Mouse (Mus musculus) cerebral cortex, adult 2 months (tissue): ENCODE results near the gene Anpep.

ENCODE experiments used
- WGBS: fragments of 180-500 bp; shearing (Covaris S2); methylation state at CpG from one replicate; pipeline ENCODE4 v1.1.7; 2018; 5-methylcytosine and 5-hydroxymethylcytosine counted together

The Anpep gene

GRCm38 (mm10) chr7:79866294-79867000 is 5.6 kb upstream of the Anpep start:
- WGBS = 84% methylated on average over 3 of the region's 3 CpGs

DNA sequence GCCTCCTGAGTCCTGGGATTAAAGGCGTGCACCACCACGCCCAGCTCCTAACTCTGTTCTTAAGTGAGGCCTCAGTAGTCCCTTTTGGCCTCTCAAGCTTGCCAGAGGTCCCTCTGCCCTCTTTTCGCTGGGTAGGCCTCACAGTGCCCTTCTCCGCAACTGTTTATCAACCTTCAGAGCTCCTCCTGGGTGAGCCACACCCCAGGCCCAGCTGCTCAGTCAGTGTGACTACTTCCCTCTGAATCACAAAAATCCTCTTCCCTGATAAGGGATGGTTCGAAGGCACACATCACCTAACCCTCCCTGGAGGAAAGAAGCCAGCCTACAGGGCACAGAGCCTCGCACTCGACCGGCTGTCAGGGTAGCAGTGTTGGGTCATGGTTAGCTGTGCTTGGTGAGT is 935 bp upstream of the Anpep start:
- 95% methylated on average over 8 of the region's 8 CpGs for WGBS

DNA sequence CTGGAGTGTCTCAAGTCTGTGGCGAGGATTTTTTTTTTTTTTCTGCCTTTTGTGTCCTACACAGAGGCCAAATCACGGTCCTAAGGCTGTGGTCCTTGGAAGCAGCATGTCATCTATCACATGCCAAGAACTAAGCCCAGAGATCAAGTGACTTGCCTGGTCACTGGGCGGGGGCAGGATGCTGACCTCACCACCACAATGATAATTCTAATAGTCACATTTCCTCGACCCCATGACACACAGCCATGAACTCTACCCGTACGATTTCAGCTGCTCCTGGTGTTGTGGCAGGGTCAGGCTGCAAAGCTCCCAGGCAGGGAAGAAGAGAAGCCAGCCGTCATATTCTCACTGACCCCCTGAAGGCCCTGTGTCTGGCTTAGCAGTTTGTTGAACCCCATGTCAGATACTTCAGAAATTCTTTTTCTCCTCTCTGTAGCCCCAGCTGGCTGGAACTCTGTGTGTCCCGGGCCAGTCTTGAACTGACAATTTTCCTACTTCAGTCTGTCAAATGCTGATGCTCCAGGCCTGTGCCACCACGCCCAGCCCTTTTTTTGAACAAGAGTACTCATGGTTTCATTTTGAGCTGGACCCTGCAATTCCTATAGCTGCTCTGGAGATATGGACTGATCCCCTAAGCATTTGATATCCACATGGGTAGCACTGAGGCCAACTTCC is 1.8 kb downstream of the Anpep start:
- 82% methylated on average over 9 of the region's 9 CpGs for WGBS

DNA sequence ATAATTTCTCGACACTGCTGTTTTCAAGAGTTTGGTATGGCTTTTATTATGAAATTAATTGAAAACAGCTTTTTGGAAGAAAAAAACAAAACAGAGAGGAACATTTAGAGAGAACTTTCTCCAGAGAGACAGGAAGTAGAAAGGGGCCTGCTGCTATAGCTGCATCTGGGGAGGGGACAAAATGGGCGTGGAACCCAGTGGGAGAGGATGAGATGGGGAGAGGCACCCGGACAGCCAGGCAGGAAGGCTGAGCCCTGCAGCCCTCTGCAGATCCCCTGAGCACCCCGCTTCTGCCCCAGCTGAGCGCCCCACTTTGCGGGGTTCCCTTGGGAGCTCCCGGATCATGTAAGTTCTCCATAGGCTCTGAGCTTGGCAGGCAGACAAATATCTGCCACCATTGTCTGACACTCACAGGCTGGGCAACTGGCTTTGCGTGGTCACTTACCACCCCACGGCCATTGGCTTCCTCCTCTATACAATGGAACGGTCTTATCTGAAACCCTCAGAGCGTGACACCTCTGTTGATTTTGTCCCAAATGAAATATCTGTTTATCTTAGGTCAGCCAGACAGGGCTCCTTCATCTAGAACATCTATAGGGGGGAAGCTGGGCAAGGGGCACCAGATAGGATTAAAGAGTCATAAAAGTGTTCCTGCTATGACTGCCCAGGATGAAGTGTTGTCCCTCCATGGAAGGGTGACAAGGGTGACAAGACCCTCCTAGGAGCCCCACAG is 2.5 kb downstream of the Anpep start:
- WGBS = 75% methylated on average over 11 of the region's 11 CpGs

GRCm38 (mm10) chr7:79856305-79856704 is 4.6 kb downstream of the Anpep start:
- 91% methylated on average over 4 of the region's 4 CpGs for WGBS

GRCm38 (mm10) chr7:79847456-79848451 is 13.1 kb downstream of the Anpep start:
- WGBS = 22% methylated on average over 50 of the region's 53 CpGs

DNA sequence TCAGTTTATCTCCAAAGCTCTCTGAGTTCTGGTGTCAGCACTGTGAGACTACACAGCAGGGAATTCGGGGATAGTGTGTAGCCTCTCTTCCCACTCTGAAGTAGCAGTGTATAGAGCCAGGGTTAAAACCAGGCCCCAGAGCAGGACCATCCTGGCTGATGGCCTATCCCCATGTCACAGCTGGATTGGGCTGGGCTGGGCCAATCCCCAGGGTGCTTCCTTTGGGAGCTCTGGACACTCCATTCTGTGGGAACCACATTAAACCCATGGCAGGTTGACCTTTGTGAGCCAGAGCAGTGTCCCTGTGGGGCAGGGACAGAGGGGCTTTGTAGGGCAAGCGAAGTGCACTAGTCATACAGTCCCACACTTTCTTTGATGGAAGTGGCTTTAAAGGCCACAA is 14.5 kb downstream of the Anpep start:
- 88% methylated on average over 2 of the region's 2 CpGs for WGBS

DNA sequence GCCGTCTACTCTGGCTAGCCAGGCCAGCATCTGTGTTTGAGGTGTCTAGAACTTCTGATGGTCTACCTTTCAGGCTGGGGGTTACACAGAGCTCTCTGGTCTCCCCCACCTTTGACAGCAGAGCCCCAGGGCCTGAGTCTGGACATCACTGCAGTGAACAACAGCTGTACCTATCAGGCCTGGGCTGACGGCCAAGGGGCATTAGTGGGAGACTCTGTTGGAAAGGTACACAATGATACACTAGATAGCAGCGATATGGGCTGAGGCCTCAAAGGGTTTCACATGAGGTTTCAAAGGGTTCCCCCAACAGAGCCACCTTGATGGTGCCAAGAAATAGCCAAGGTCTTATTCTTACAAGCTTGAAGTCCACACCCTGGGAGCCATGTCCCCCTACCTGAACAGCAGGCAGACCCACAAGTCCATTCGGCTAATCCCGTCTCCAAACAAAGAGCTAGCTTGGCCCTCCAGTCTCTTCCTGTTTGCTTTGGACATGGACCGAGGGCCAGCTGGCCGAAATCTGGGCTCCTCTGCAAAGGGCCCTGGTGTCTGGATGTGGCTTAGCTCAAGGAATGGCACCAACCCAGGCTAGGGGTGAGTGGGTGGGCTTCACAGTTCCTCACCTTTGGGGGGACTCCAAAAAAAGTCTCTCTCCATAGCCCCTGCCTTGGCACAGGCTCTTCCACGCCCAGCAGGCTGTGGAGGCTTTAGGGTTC is 16.6 kb downstream of the Anpep start:
- WGBS = 76% methylated on average over 8 of the region's 8 CpGs

DNA sequence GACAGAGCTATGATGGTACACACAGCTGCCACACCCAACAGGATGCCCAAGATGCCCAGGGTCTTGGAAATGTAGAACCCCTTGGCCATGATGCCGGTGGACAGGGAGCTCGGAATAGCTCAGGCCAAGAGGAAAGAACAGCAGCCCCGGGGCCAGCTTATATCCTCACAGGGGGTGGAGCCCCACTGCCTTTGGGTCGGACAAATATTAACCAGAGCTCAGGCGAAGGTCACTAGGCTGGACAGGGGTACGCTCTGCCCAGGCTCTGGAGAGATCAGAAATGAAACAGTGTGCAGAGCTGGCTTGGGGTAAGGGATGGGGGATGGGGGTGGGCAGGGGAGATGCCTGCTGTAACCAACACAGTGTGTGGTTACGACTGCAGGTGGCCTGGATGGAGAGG is 18.7 kb downstream of the Anpep start:
- WGBS = 79% methylated on average over 7 of the region's 7 CpGs

DNA sequence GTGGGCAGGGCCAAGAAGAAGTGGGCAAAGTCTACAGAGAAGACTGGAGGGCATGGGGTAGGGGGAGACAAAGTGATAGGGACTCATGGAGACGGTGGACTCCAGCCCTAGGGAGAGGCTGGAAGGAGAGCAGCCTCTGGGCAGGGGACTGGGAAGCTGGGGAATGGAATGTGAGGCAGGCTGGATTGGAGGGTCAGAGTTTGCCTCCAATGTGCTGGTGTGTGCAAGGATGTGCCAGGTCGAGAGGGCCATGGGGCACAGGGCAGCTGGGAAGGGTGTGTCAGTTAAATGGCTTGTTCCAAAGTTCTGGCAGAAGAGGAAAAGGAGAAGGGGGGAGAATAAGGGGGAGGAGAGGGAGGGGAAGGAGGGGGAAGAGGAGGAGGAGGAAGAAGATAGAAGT is 23.6 kb downstream of the Anpep start:
- 80% methylated on average over 2 of the region's 2 CpGs for WGBS

- WGBS = 95% methylated on average over 6 of the region's 6 CpGs
Observed at GRCm38 (mm10) chr7:79835196-79835595, 25.7 kb downstream of the Anpep start.

- 52% methylated on average over 6 of the region's 6 CpGs for WGBS
Observed at GRCm38 (mm10) chr7:79831585-79831984, 29.3 kb downstream of the Anpep start.

DNA sequence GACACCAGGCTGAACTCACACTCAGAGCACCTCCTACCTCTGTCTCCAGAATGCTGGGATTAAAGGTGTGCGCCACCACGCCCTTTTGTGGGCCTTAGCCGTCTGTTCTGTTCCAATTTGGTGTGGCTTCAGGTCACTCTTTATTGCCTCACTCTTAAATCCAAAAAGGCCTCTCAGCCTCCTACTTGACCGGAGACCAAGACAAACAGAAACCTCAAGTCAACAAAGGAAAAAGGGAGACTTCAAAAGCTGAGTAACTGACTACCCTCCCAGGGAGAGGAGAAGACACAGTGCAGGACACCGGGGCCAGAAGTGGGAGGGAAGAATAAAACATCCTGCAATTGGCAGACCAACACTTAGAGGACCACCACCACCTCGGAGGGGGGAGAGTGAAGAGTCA is 29.7 kb downstream of the Anpep start:
- 75% methylated on average over 6 of the region's 6 CpGs for WGBS

DNA sequence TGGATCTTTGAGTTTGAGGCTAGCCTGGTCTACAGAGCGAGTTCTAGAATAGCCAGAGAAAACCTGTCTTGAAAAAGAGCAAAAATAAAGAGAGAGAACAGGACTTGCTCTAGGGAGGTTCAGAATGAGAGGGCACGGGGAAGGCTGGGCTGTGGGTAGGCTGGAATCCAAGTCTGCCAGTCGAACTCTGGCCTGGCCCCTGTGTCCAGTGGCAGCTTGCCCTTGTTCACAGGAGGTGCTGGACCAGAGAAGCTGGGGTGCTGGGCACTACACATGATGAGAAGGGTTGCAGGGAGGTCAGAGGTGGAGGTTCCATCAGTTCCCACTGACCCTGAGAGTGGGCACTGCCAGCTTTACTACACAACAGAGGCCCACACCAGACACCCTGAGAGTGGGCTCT is 32.5 kb downstream of the Anpep start:
- WGBS = 79% methylated on average over 3 of the region's 3 CpGs

- WGBS = 66% methylated on average over 12 of the region's 12 CpGs
Observed at GRCm38 (mm10) chr7:79822092-79822695, 38.7 kb downstream of the Anpep start.

DNA sequence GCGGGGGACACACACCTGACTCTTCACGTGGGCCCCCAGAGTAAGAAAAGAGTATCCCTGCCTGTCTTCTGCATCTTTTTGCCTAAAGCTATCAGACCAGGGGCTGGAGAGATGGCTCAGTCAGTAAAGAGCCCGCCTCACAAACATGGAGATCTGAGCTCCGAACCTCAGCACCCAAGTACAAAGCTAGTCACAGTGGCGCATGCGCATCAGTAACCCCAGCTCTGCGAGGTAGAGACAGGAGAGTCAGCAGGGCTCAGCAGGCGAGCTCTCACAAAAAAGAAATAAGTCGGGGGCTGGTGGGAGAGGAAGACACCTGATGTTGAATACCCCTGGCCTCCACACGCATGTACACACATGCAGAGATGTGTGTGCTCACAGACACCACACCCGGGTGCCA is 40.9 kb downstream of the Anpep start:
- WGBS = 80% methylated on average over 11 of the region's 11 CpGs

DNA sequence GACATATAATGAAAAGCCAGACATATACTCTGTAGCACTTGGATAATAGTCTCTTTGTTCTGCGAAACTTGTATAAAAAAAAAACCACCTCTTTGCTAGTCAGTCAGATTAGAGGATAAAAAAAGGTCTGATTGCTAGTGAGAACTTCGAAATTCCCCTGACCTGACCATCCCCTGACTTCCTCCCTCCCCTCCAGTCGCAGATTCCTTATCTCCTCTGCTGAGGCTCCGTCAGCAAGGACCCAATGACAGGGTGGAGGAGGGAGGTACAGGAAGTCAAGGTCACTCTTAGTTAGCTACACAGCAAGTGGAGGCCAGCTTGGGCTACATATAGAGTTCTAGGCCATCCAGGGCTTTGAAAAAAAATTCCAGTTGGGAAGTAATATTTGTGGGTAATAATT is 41.3 kb downstream of the Anpep start:
- WGBS = 70% methylated on average over 4 of the region's 4 CpGs

- WGBS = 30% methylated on average over 6 of the region's 6 CpGs
Observed at GRCm38 (mm10) chr7:79818321-79818720, 42.5 kb downstream of the Anpep start.

DNA sequence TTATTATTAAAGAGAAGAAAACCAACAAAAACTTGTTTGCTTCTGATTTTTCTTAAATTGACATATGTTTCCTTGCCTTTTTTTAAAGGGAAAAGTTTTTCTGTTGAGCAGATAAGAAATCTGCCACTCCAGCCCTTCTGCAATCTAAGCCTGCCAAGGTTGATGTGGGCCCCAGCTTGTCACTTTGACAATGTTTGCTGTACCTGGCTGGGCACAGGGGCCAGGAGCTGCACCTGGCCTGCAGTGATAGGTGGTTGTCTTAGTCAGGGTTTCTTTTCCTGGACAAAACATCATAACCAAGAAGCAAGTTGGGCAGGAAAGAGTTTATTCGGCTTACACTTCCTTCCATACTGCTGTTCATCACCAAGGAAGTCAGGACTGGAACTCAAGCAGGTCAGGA is 47.5 kb downstream of the Anpep start:
- WGBS = 94% methylated on average over 1 of the region's 1 CpGs
